Mouse (Mus musculus) stomach, postnatal 0 days (tissue): ENCODE data around the gene Hcrtr2. TPM values are rescaled to one million over a fixed set of nuclear protein-coding genes. Genes with fewer than 3 reads are reported as not detected.

Experiments
- ATAC-seq: fragments of 200-750 bp; cut with Nextera tagmentation; 2 replicates; pipeline ENCODE4 v1.8.0; 2017; ENCODE audit not compliant: low FRiP score, low TSS enrichment
- DNase-seq: peaks from one replicate; pipeline ENCODE4 v3.0.0-alpha.2; 2016; ENCODE audit warnings: low spot score
- H3K27ac ChIP-seq: fragments of 300-500 bp; sonication (generic); replicated peaks from 2 replicates; pipeline ENCODE4 v1.5.1; 2014; ENCODE audit warnings: mild to moderate bottlenecking, control low read depth
- H3K27me3 ChIP-seq: fragments of 300-500 bp; sonication (generic); 2 replicates; pipeline ENCODE4 v1.6.1; 2014; ENCODE audit warnings: low read length; ENCODE audit not compliant: control insufficient read depth, insufficient read depth
- H3K36me3 ChIP-seq: fragments of 300-500 bp; sonication (generic); 2 replicates; pipeline ENCODE4 v1.6.1; 2014; ENCODE audit warnings: low read length, mixed read lengths; ENCODE audit not compliant: control insufficient read depth, insufficient read depth
- H3K4me1 ChIP-seq: fragments of 300-500 bp; sonication (generic); replicated peaks from 2 replicates; pipeline ENCODE4 v1.6.1; 2014; ENCODE audit warnings: antibody characterized with exemption; ENCODE audit not compliant: control insufficient read depth, insufficient read depth
- H3K4me2 ChIP-seq: fragments of 300-500 bp; sonication (generic); replicated peaks from 2 replicates; pipeline ENCODE4 v1.6.1; 2014; ENCODE audit warnings: low read depth, mild to moderate bottlenecking, control low read depth, moderate library complexity
- H3K4me3 ChIP-seq: fragments of 300-500 bp; sonication (generic); 2 replicates; pipeline ENCODE4 v1.5.1; 2014; ENCODE audit warnings: low read depth, low read length, control low read depth
- H3K9ac ChIP-seq: fragments of 300-500 bp; sonication (generic); 2 replicates; pipeline ENCODE4 v1.6.1; 2014; ENCODE audit warnings: mild to moderate bottlenecking, low read length, control low read depth, mixed read lengths
- H3K9me3 ChIP-seq: fragments of 300-500 bp; sonication (generic); 2 replicates; pipeline ENCODE4 v1.6.1; 2016; ENCODE audit warnings: low read length; ENCODE audit not compliant: control insufficient read depth
- CTCF ChIP-seq: IDR thresholded peaks from 2 replicates; pipeline ENCODE4 v1.5.1; 2016; ENCODE audit warnings: antibody characterized with exemption, low read depth, mild to moderate bottlenecking, moderate library complexity
- EP300 ChIP-seq: optimal IDR thresholded peaks from 2 replicates; pipeline ENCODE3; 2016; ENCODE audit warnings: antibody characterized with exemption
- WGBS: fragments of 180-500 bp; shearing (Covaris S2); extraction: QIAGEN DNeasy Blood & Tissue Kit; methylation state at CpG from one replicate; pipeline ENCODE4 v1.1.7; 2014; 5-methylcytosine and 5-hydroxymethylcytosine counted together
- polyA plus RNA-seq: library from polyadenylated mRNA; unstranded; fragments of >200 nt; fragmentation: Nextera tagmentation; extraction: Ambion mirVana; gene quantifications from 2 replicates; pipeline ENCODE4 v1.2.1, GENCODE M21; 2015

Gene Hcrtr2
- polyA plus RNA-seq, 1 experiment from 2014 or later: 0.04 TPM

DNA sequence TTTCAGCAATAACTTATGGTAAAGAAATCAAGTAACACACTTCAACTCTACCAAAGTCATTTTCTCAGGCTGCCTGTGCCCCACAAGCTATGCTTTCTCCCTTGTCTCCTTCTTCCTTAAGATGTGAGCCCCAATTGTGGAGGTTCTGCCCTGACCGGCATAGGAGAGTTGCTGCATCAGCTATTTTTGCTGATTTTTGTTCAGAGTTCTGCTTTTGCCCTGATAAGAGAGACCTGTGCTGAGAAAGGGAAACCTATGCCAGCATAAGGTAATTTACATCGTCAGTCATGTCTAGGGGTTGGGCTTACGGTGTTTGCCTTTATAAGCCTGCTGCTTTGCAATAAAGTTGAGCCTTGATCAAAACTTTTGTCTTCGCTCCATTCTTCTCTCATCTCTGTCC lies 71.5 kb downstream of the Hcrtr2 start:
- no peak for TF ChIP-seq CTCF
- Histone ChIP-seq H3K4me1 (no peaks in the 10 kb centered on the region), H3K27me3 (no peaks in the 10 kb centered on the region), H3K4me2 (no peak overlapping the region), H3K27ac (no peak overlapping the region), H3K9me3 (no peaks in the 10 kb centered on the region), H3K4me3 (no peak overlapping the region), H3K36me3 (no peaks in the 10 kb centered on the region), H3K9ac (no peak overlapping the region)
- DNase-seq: no peak
- WGBS: 77% methylated on average over 4 of the region's 4 CpGs
- ATAC-seq: no peak

DNA sequence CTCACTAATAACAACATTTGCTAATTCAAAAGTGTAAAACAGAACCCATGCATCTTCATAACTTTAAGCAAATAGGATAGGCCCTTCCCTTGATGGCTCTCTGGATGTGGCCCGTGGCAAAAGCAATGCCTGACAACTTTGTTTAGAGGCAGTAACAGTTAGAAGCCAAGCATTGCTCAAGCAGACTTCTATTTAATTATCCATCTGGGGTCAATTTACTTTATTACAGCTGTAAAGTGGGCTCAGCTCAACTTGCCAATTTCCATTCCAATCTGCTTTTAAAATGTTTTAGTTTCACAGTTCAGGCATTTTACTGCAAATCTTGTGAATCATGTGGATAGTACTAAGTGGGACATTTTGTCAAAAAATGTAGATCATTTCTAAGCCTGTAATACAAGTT lies 81.3 kb downstream of the Hcrtr2 start:
- no peak for TF ChIP-seq EP300
- no peak for TF ChIP-seq CTCF
- H3K36me3 ChIP-seq: no peaks in the 10 kb centered on the region
- H3K9me3 ChIP-seq: no peaks in the 10 kb centered on the region
- DNase-seq: no peak
- H3K4me2 ChIP-seq: no peak overlapping the region
- H3K27me3 ChIP-seq: no peaks in the 10 kb centered on the region
- H3K9ac ChIP-seq: no peak overlapping the region
- 55% methylated on average over 1 of the region's 1 CpGs for WGBS
- no peak for ATAC-seq
- no peaks in the 10 kb centered on the region for H3K4me1 ChIP-seq
- no peak overlapping the region for H3K27ac ChIP-seq
- H3K4me3 ChIP-seq: no peak overlapping the region

DNA sequence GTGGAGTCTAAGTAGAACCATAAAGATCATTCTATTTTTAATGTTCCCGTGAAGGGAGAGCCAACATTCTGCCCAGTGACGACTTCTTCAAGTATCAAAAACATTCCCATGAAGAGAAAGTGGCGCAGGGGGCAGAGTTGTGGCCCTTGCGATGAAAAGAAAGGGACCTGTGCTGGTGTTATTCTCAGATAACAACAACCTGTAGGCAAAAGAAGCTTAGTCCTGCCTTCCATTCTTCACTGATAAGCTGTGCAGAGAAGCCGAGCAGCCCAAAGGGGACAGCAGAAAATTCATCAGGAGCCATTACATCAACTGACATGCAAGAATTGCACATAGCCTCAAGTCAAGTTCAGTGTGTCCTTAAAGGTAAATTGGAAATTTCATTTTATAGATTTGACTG lies 85.7 kb downstream of the Hcrtr2 start:
- no peak overlapping the region for H3K27ac ChIP-seq
- H3K36me3 ChIP-seq: no peaks in the 10 kb centered on the region
- WGBS: 76% methylated on average over 5 of the region's 5 CpGs
- no peaks in the 10 kb centered on the region for H3K4me1 ChIP-seq
- ATAC-seq: no peak
- H3K9ac ChIP-seq: no peak overlapping the region
- H3K4me3 ChIP-seq: no peak overlapping the region
- H3K27me3 ChIP-seq: no peaks in the 10 kb centered on the region
- no peak for DNase-seq
- TF ChIP-seq EP300 (no peak), CTCF (no peak)
- H3K4me2 ChIP-seq: no peak overlapping the region
- H3K9me3 ChIP-seq: no peaks in the 10 kb centered on the region

DNA sequence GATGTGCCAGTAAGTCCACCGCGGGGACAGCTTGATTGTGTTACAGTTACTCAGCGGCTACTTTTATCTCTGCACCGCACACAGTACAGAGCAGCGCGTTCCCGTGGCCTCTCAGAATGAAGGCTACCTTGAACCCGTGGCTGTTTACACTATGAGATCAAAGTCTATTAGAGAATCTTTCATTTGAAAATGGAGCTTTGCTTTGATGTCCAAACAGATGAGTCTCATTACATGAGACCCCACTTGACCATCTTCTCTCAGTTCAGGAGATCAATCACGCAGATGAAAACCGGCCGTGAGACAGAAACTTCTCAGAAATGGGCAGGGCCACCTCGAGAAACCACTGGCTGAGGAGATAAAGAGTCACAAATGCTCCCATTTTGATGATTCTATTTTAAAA lies 86.4 kb downstream of the Hcrtr2 start:
- Histone ChIP-seq H3K4me3 (no peak overlapping the region), H3K4me2 (0 out of 2 replicates have a peak overlapping the region, but pooled peaks have one; percentile 53), H3K4me1 (no peaks in the 10 kb centered on the region), H3K36me3 (no peaks in the 10 kb centered on the region), H3K27ac (no peak overlapping the region), H3K9me3 (no peaks in the 10 kb centered on the region), H3K27me3 (no peaks in the 10 kb centered on the region), H3K9ac (no peak overlapping the region)
- TF ChIP-seq EP300: no peak
- TF ChIP-seq CTCF: no peak
- ATAC-seq: no peak
- 33% methylated on average over 12 of the region's 12 CpGs for WGBS
- no peak for DNase-seq

DNA sequence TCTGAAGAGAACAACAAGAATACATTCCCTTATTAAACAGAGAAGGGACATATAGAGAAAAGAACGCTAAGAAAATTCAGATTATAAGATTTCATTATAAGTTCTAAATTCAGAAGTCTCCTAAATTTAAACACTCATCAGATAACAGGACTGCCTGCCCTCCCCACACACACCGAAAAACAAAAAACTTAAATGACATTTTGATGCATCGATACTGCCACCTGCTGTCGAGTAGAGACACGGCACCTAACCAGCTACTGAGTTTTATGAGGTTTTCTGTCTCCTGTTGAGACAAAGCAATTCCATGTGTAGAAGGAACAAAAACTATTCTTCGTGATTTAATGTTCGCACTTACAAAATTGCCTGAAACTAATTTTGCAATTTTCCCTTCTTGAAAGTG lies 87.0 kb downstream of the Hcrtr2 start:
- H3K4me1 ChIP-seq: no peaks in the 10 kb centered on the region
- DNase-seq (peak; percentile 49), ATAC-seq (peak; percentile 35; the same call in 1 of the 2 replicates)
- TF ChIP-seq CTCF (peak; percentile 88), EP300 (no peak)
- WGBS: 2% methylated on average over 7 of the region's 7 CpGs
- H3K27me3 ChIP-seq: no peaks in the 10 kb centered on the region
- peak overlapping the region; percentile 26 for H3K4me3 ChIP-seq
- no peak overlapping the region for H3K9ac ChIP-seq
- no peak overlapping the region for H3K27ac ChIP-seq
- H3K4me2 ChIP-seq: peak overlapping the region; percentile 53
- no peaks in the 10 kb centered on the region for H3K36me3 ChIP-seq
- H3K9me3 ChIP-seq: no peaks in the 10 kb centered on the region

DNA sequence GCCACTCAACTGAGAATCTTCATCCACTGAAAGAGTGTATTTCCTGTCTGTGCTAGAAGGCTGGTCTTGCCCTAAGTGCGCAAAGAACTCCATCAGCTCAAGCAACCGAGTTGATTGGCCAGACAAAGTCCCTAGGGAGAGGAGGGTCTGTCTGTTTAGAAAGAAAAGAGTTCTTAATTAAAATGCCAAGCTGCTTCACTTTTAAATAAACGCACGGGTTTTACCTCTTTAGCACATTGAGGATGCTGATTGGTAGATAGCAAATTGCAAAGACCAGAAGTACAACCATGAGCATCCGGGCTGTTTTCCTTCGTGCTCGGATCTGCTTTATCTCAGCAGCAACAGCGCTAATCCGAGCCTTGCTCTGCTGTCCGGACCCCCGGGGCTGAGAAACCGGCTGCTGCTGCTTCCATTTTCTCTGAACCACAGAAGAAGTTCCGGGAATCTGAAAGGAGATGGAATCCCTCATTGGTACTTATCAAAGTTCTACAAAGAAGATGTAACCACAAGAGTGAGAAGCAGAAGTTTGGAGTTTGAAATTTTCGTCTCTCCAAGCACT lies 87.6 kb downstream of the Hcrtr2 start:
- DNase-seq (peak; percentile 18), ATAC-seq (no peak)
- Histone ChIP-seq H3K9ac (no peak overlapping the region), H3K27me3 (no peaks in the 10 kb centered on the region), H3K4me3 (peak overlapping the region; percentile 26), H3K36me3 (no peaks in the 10 kb centered on the region), H3K4me1 (no peaks in the 10 kb centered on the region), H3K4me2 (peak overlapping the region; percentile 53), H3K27ac (peak overlapping the region; percentile 31; the same call in 1 of the 2 replicates), H3K9me3 (no peaks in the 10 kb centered on the region)
- TF ChIP-seq CTCF (no peak), EP300 (no peak)
- 4% methylated on average over 14 of the region's 14 CpGs for WGBS
